Mouse (Mus musculus): Measurements from ENCODE around the gene Trim50. TPM values are rescaled to one million over a fixed set of nuclear protein-coding genes. Genes with fewer than 3 reads are reported as not detected.

The Trim50 gene
- total RNA-seq, 1 experiment from 2014 or later: not detected

DNA sequence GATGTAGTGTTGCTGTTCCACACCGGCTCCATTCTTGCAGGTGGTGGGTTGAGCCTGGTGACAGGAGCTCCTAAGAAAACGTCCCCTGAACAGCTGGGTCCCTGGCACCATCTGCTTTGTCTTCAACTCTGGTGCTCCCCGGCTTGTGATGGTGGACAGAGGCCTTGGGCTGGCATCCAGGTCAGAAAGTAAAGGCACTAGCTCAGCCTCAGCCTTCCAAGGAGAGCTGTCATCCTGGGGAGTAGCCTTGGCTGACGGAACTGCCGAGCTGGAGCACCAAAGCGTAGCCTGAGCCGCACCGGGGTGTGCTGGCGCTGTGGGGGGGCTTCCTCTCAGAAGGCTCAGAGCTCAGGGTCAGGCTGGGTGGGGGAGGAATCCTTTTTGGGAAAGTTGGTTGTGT, 57.2 kb downstream of the Trim50 start:
- no peak for ATAC-seq (ENCODE audit: extremely low read depth, insufficient number of reproducible peaks, low FRiP score, poor library complexity, severe bottlenecking)

Other genes with a start within 250 kb of the Trim50 start
- gene Tbl2, start 203.6 kb upstream of the Trim50 start, total RNA-seq (2017): 7.4 and 9.3 TPM in 2 replicates
- gene Bcl7b, start 185.0 kb upstream of the Trim50 start, total RNA-seq (2017): 37.4 and 49.5 TPM in 2 replicates
- 125 and 129 TPM in 2 replicates for gene Baz1b, start 166.0 kb upstream of the Trim50 start, total RNA-seq (2017)
- not detected in 2 replicates for gene Fzd9, start 102.1 kb upstream of the Trim50 start, total RNA-seq (2017)
- not detected in 2 replicates for gene Fkbp6, start 3.3 kb upstream of the Trim50 start, total RNA-seq (2017)
- 11.9 and 14.4 TPM in 2 replicates for gene Nsun5, start 16.7 kb downstream of the Trim50 start, total RNA-seq (2017)
- 6.5 and 7.0 TPM in 2 replicates for gene Pom121, start 41.3 kb downstream of the Trim50 start, total RNA-seq (2017)
- 51.2 and 64.4 TPM in 2 replicates for gene Hip1, start 191.8 kb downstream of the Trim50 start, total RNA-seq (2017)
- gene Ccl26, start 210.3 kb downstream of the Trim50 start, total RNA-seq (2017): not detected in 2 replicates
- gene Ccl24, start 219.8 kb downstream of the Trim50 start, total RNA-seq (2017): not detected in 2 replicates

All from neutrophil, adult 5-6 weeks (primary cell).